ENCODE assay signal across 8 mouse cellular contexts in genomic region chr5:136953015-136953414, GRCm38 (mm10). TPM values are rescaled to one million over a fixed set of nuclear protein-coding genes. Genes with fewer than 3 reads are reported as not detected.
DNase-seq lines count a peak whose midpoint lies in the region; ATAC-seq and TF ChIP-seq lines count a peak whose summit lies in the region.

Gene Fis1 (plus strand): TSS chr5:136953275.

- 0 out of 2 replicates have a peak, but pooled peaks cover 4% of the 10 kb centered on the region for H3K36me3 ChIP-seq in heart, embryonic 11.5 days (ENCODE audit: control insufficient read depth, insufficient read depth, low read length)
- no peaks in the 10 kb centered on the region for H3K36me3 ChIP-seq in kidney, embryonic 16.5 days (ENCODE audit: insufficient read depth, low read length)
- no peaks in the 10 kb centered on the region for H3K36me3 ChIP-seq in liver, adult 2 months (ENCODE audit: control insufficient read depth, insufficient read depth, low read length)
- no peaks in the 10 kb centered on the region for H3K36me3 ChIP-seq in myocyte (ENCODE audit: control insufficient read depth, insufficient read depth)
- H3K36me3 ChIP-seq in splenic B cell, adult 2 months (ENCODE audit: control insufficient read depth, insufficient read depth, low read length, poor library complexity, severe bottlenecking): no peaks in the 10 kb centered on the region

- peak; percentile 39; the same call in 1 of the 2 replicates for TF ChIP-seq POLR2A in liver, adult 2 months (IDR thresholded peaks at IDR 0.05; ENCODE audit: extremely low read depth, insufficient read depth, low read length)
- TF ChIP-seq POLR2A in myocyte (IDR thresholded peaks at IDR 0.05; ENCODE audit: insufficient read length, low read depth): peak; percentile 49

- peak within 1 kb of the TSS; percentile 79 for H3K9ac ChIP-seq in heart, embryonic 11.5 days (ENCODE audit: low read depth, low read length)
- peak within 1 kb of the TSS; percentile 76 for H3K9ac ChIP-seq in kidney, embryonic 16.5 days (replicated peaks; ENCODE audit: low read length)
- peak within 1 kb of the TSS; percentile 73 for H3K9ac ChIP-seq in liver, adult 2 months (ENCODE audit: low read depth, low read length)

- DNase-seq in B cell, adult 2 months: peak; percentile 69 to 71
- peak; percentile 99 for DNase-seq in brain, adult 2 months (ENCODE audit: low read depth, low spot score)
- peak; percentile 93 for DNase-seq in liver, adult 2 months (ENCODE audit: extremely low read depth, low read depth, low spot score)
- DNase-seq in splenic B cell, adult 2 months (ENCODE audit: low read depth, low spot score): peak; percentile 74

- peak within 1 kb of the TSS; percentile 29; the same call in 1 of the 2 replicates for H3K27ac ChIP-seq in heart, embryonic 11.5 days (ENCODE audit: low read depth, low read length)
- H3K27ac ChIP-seq in kidney, embryonic 16.5 days (ENCODE audit: low read length): peak within 1 kb of the TSS; percentile 67
- peak within 1 kb of the TSS; percentile 69 for H3K27ac ChIP-seq in liver, adult 2 months (replicated peaks; ENCODE audit: insufficient read depth, low read depth, low read length)

- peak within 1 kb of the TSS; percentile 73 for H3K4me3 ChIP-seq in heart, embryonic 11.5 days (ENCODE audit: low read depth, low read length)
- peak within 1 kb of the TSS; percentile 80 for H3K4me3 ChIP-seq in kidney, embryonic 16.5 days (ENCODE audit: low read length)
- peak within 1 kb of the TSS; percentile 57 for H3K4me3 ChIP-seq in liver, adult 2 months (ENCODE audit: insufficient read depth, low read depth, low read length)
- H3K4me3 ChIP-seq in myocyte: peak within 1 kb of the TSS; percentile 78

- H3K9me3 ChIP-seq in heart, embryonic 11.5 days (replicated peaks; ENCODE audit: control insufficient read depth, low read length): no peaks in the 10 kb centered on the region
- H3K9me3 ChIP-seq in kidney, embryonic 16.5 days (ENCODE audit: low read length): no peaks in the 10 kb centered on the region

- peaks cover 20% of the 10 kb centered on the region; the same call in 1 of the 2 replicates for H3K79me2 ChIP-seq in liver, adult 2 months (ENCODE audit: control insufficient read depth, insufficient read depth, low read length)
- H3K79me2 ChIP-seq in myocyte (ENCODE audit: control insufficient read depth, insufficient read depth): peaks cover 29% of the 10 kb centered on the region

- peak within 1 kb of the TSS; percentile 46 for H3ac ChIP-seq in myocyte (ENCODE audit: control insufficient read depth, insufficient read length)

- peak; percentile 99 for ATAC-seq in erythroblast, adult 5-6 weeks (replicated peaks; ENCODE audit: low FRiP score, poor library complexity, severe bottlenecking)
- ATAC-seq in heart, embryonic 11.5 days (replicated peaks; ENCODE audit: insufficient number of reproducible peaks, low FRiP score, low TSS enrichment): peak; percentile 98
- peak; percentile 99 for ATAC-seq in kidney, embryonic 16.5 days (ENCODE audit: low FRiP score, low TSS enrichment)

- peak within 1 kb of the TSS; percentile 80 for H3K4me2 ChIP-seq in heart, embryonic 11.5 days
- peak within 1 kb of the TSS; percentile 87 for H3K4me2 ChIP-seq in kidney, embryonic 16.5 days (replicated peaks; ENCODE audit: low read depth, low read length)
- H3K4me2 ChIP-seq in myocyte (ENCODE audit: low read depth): peak within 1 kb of the TSS; percentile 83

- under 1% methylated on average over 23 of the region's 23 CpGs for WGBS in heart, embryonic 11.5 days (ENCODE audit: insufficient replicate concordance)
- 0% methylated on average over 23 of the region's 23 CpGs for WGBS in kidney, embryonic 16.5 days
- under 1% methylated on average over 23 of the region's 23 CpGs for WGBS in liver, adult 2 months

- H3K27me3 ChIP-seq in heart, embryonic 11.5 days (ENCODE audit: control insufficient read depth, insufficient read depth, low read length): no peaks in the 10 kb centered on the region
- no peaks in the 10 kb centered on the region for H3K27me3 ChIP-seq in kidney, embryonic 16.5 days (ENCODE audit: insufficient read depth, low read length)
- no peaks in the 10 kb centered on the region for H3K27me3 ChIP-seq in liver, adult 2 months (ENCODE audit: control insufficient read depth, insufficient read depth, low read length)
- H3K27me3 ChIP-seq in myocyte (ENCODE audit: control insufficient read depth, insufficient read depth, insufficient read length): no peaks in the 10 kb centered on the region
- no peaks in the 10 kb centered on the region for H3K27me3 ChIP-seq in splenic B cell, adult 2 months (ENCODE audit: control insufficient read depth, insufficient read depth, low read length, poor library complexity, severe bottlenecking)

- peaks cover 5% of the 10 kb centered on the region; the same call in 1 of the 2 replicates for H3K4me1 ChIP-seq in heart, embryonic 11.5 days (ENCODE audit: control insufficient read depth, insufficient read depth, low read length)
- peaks cover 13% of the 10 kb centered on the region for H3K4me1 ChIP-seq in kidney, embryonic 16.5 days (ENCODE audit: insufficient read depth, low read length)
- peaks cover 17% of the 10 kb centered on the region for H3K4me1 ChIP-seq in liver, adult 2 months (ENCODE audit: control insufficient read depth, insufficient read depth, low read length)

- no peak for TF ChIP-seq CTCF in liver, adult 2 months (IDR thresholded peaks at IDR 0.05; ENCODE audit: low read depth, low read length)

TF ChIP-seq in myocyte, 11 proteins besides CTCF, POLR2A, EP300 and RAD21:
- TF ChIP-seq REST (IDR thresholded peaks at IDR 0.05; ENCODE audit: insufficient read depth, insufficient read length) (peak; percentile 60), MYOD1 (IDR thresholded peaks at IDR 0.05; ENCODE audit: control insufficient read depth in 1 of 3, insufficient read length in 2 of 3, low read depth in 2 of 3) (no peak), POLR2AphosphoS2 (IDR thresholded peaks at IDR 0.05; ENCODE audit: insufficient read length, low read depth) (peak; percentile 17)
TF ChIP-seq in myocyte: peak in this region for 2.

RNA-seq across cellular contexts. Expression of gene Fis1, which starts in this region (rescaled TPM):
- total RNA-seq in erythroblast, adult 5-6 weeks (2015; ENCODE audit: low replicate concordance): 160 and 175 TPM in 2 replicates
- 65.3 and 70.5 TPM in 2 replicates for total RNA-seq in erythroblast, adult 5-6 weeks (2017; ENCODE audit: low replicate concordance)
- polyA plus RNA-seq in heart, embryonic 11.5 days (2014; fragmentation: Nextera tagmentation; extraction: Ambion mirVana): 279 and 286 TPM in 2 replicates
- 291 and 296 TPM in 2 replicates for polyA plus RNA-seq in kidney, embryonic 16.5 days (2015; fragmentation: Nextera tagmentation; extraction: Ambion mirVana)
- 106 and 115 TPM in 2 replicates for total RNA-seq in liver, adult 2 months (2014; rRNA removed)
- polyA plus RNA-seq in liver, adult 2 months (2012; rRNA removed): 112 and 120 TPM in 2 replicates
- polyA plus RNA-seq in myocyte (2012; fragmentation: generic; extraction: Trizol): 283 TPM

Comparison
In these comparisons a context has a peak if more than half of its experiments do, and no peak if none do; other contexts are left out.
1. Peak in every context shown above with its lines: DNase-seq, ATAC-seq, H3K4me3 ChIP-seq and H3K27ac ChIP-seq.